8 mouse cellular contexts compared by ENCODE assay signal in genomic region chr3:104670183-104671020, GRCm38 (mm10). TPM values are rescaled to one million over a fixed set of nuclear protein-coding genes. Genes with fewer than 3 reads are reported as not detected.
A peak's percentile ranks its signal among the peaks of the same experiment; 100 is the strongest.
DNase-seq lines count a peak whose midpoint lies in the region; ATAC-seq and TF ChIP-seq lines count a peak whose summit lies in the region.
"Not testable (repeated sequence)": the region's sequence is repeated elsewhere in the genome, so short reads cannot be mapped to it uniquely, and the experiment has no call there.

No protein-coding gene starts in this region.

- H3K9ac ChIP-seq in heart, embryonic 15.5 days; kidney, embryonic 15.5 days; midbrain, embryonic 14.5 days (replicated peaks; ENCODE audit: low read length); stomach, embryonic 15.5 days: not testable (repeated sequence)
- H3K9ac ChIP-seq in liver, embryonic 12.5 days = peak overlapping the region; percentile 69

- peak; percentile 79 for DNase-seq in 416B (ENCODE audit: low read depth)
- not testable (repeated sequence) for DNase-seq in midbrain, embryonic 14.5 days

- not testable (repeated sequence) for H3K9me3 ChIP-seq in erythroblast, embryonic 14.5 days (ENCODE audit: control insufficient read depth, low read length); heart, embryonic 15.5 days (replicated peaks); kidney, embryonic 15.5 days (replicated peaks); liver, embryonic 12.5 days (replicated peaks); midbrain, embryonic 14.5 days (ENCODE audit: control insufficient read depth, low read length); stomach, embryonic 15.5 days

- not testable (repeated sequence) for TF ChIP-seq POLR2A in bone marrow, adult 2 months (IDR thresholded peaks at IDR 0.05; ENCODE audit: borderline replicate concordance, control insufficient read depth, low read depth, low read length)

- peak overlapping the region; percentile 69 for H3K27ac ChIP-seq in bone marrow, adult 2 months (ENCODE audit: control insufficient read depth, insufficient read depth, low read depth, low read length, poor library complexity)
- peak overlapping the region; percentile 12; the same call in 1 of the 2 replicates for H3K27ac ChIP-seq in heart, embryonic 15.5 days
- peak overlapping the region; percentile 85 for H3K27ac ChIP-seq in kidney, embryonic 15.5 days
- peak overlapping the region; percentile 96 for H3K27ac ChIP-seq in liver, embryonic 12.5 days
- not testable (repeated sequence) for H3K27ac ChIP-seq in midbrain, embryonic 14.5 days (replicated peaks; ENCODE audit: low read depth, low read length)
- peak overlapping the region; percentile 51; the same call in 1 of the 2 replicates for H3K27ac ChIP-seq in stomach, embryonic 15.5 days

- H3K4me3 ChIP-seq in bone marrow, adult 2 months (replicated peaks; ENCODE audit: control insufficient read depth, low read depth, low read length); heart, embryonic 15.5 days; kidney, embryonic 15.5 days (replicated peaks); liver, embryonic 12.5 days; midbrain, embryonic 14.5 days (replicated peaks; ENCODE audit: low read depth, low read length); stomach, embryonic 15.5 days (replicated peaks): not testable (repeated sequence)
- peak overlapping the region; percentile 3 for H3K4me3 ChIP-seq in erythroblast, embryonic 14.5 days (replicated peaks)

- not testable (repeated sequence) for H3K4me2 ChIP-seq in heart, embryonic 15.5 days; kidney, embryonic 15.5 days; midbrain, embryonic 14.5 days (ENCODE audit: low read length); stomach, embryonic 15.5 days
- H3K4me2 ChIP-seq in liver, embryonic 12.5 days = peak overlapping the region; percentile 57

- H3K4me1 ChIP-seq in bone marrow, adult 2 months (ENCODE audit: control insufficient read depth, insufficient read depth, low read length); midbrain, embryonic 14.5 days (ENCODE audit: control insufficient read depth, insufficient read depth, low read length): not testable (repeated sequence)
- H3K4me1 ChIP-seq in erythroblast, embryonic 14.5 days (ENCODE audit: control insufficient read depth) = peaks cover 85% of the 10 kb centered on the region
- peaks cover 47% of the 10 kb centered on the region for H3K4me1 ChIP-seq in heart, embryonic 15.5 days (replicated peaks)
- peaks cover 58% of the 10 kb centered on the region for H3K4me1 ChIP-seq in kidney, embryonic 15.5 days
- H3K4me1 ChIP-seq in liver, embryonic 12.5 days = peaks cover 75% of the 10 kb centered on the region
- H3K4me1 ChIP-seq in stomach, embryonic 15.5 days = peaks cover 31% of the 10 kb centered on the region

- not testable (repeated sequence) for H3K27me3 ChIP-seq in erythroblast, embryonic 14.5 days (ENCODE audit: control insufficient read depth); heart, embryonic 15.5 days; kidney, embryonic 15.5 days; liver, embryonic 12.5 days (replicated peaks); midbrain, embryonic 14.5 days (ENCODE audit: control insufficient read depth, insufficient read depth, low read length); stomach, embryonic 15.5 days (replicated peaks)

- ATAC-seq in heart, embryonic 15.5 days (replicated peaks; ENCODE audit: insufficient number of reproducible peaks, insufficient read depth, low FRiP score, low read depth) = peak; percentile 34
- ATAC-seq in kidney, embryonic 15.5 days (replicated peaks; ENCODE audit: low FRiP score) = peak; percentile 27
- peak; percentile 70 for ATAC-seq in liver, embryonic 12.5 days
- peak; percentile 35 for ATAC-seq in midbrain, embryonic 14.5 days (ENCODE audit: low FRiP score, low TSS enrichment)
- peak; percentile 51 for ATAC-seq in stomach, embryonic 15.5 days (ENCODE audit: insufficient read depth, low FRiP score, low read depth)

- WGBS in bone marrow, adult 2 months = 0% methylated on average over 1 of the region's 1 CpGs
- WGBS in heart, embryonic 15.5 days = 18% methylated on average over 1 of the region's 1 CpGs
- 32% methylated on average over 1 of the region's 1 CpGs for WGBS in kidney, embryonic 15.5 days
- 0% methylated on average over 1 of the region's 1 CpGs for WGBS in liver, embryonic 12.5 days (ENCODE audit: insufficient replicate concordance)
- WGBS in midbrain, embryonic 14.5 days = 39% methylated on average over 1 of the region's 1 CpGs
- WGBS in stomach, embryonic 15.5 days = 31% methylated on average over 1 of the region's 1 CpGs

- not testable (repeated sequence) for H3K36me3 ChIP-seq in erythroblast, embryonic 14.5 days (ENCODE audit: control insufficient read depth); heart, embryonic 15.5 days; kidney, embryonic 15.5 days; liver, embryonic 12.5 days; midbrain, embryonic 14.5 days (ENCODE audit: control insufficient read depth, insufficient read depth, low read length); stomach, embryonic 15.5 days

- not testable (repeated sequence) for TF ChIP-seq CTCF in bone marrow, adult 2 months (IDR thresholded peaks at IDR 0.05; ENCODE audit: control insufficient read depth, insufficient read depth, low read length)

RNA-seq across cellular contexts. Expression of gene Slc16a1, which starts 31.9 kb away (rescaled TPM):
- polyA plus RNA-seq in bone marrow, adult 2 months (2011; ENCODE audit: insufficient read depth, insufficient read length, low replicate concordance, missing spikeins) = 41.6 and 73.1 TPM in 2 replicates
- 12.8 and 18.6 TPM in 2 replicates for polyA plus RNA-seq in erythroblast, embryonic 14.5 days (2012)
- 70.7 and 70.8 TPM in 2 replicates for polyA plus RNA-seq in heart, embryonic 15.5 days (2015; fragmentation: Nextera tagmentation; extraction: Ambion mirVana)
- 47.9 and 48.5 TPM in 2 replicates for polyA plus RNA-seq in kidney, embryonic 15.5 days (2015; fragmentation: Nextera tagmentation; extraction: Ambion mirVana)
- polyA plus RNA-seq in liver, embryonic 12.5 days (2016; fragmentation: Nextera tagmentation; extraction: Ambion mirVana) = 95.7 and 96.9 TPM in 2 replicates
- polyA plus RNA-seq in midbrain, embryonic 14.5 days (2014; fragmentation: Nextera tagmentation; extraction: Ambion mirVana) = 7.4 and 8.9 TPM in 2 replicates
- polyA plus RNA-seq in stomach, embryonic 15.5 days (2015; fragmentation: Nextera tagmentation; extraction: Ambion mirVana) = 33.7 and 35.6 TPM in 2 replicates
